Mouse (Mus musculus): ENCODE measurements around the gene Kcnj16. TPM values are rescaled to one million over a fixed set of nuclear protein-coding genes. Genes with fewer than 3 reads are reported as not detected.

The Kcnj16 gene
- polyA plus RNA-seq, 1 experiment = 2.3 TPM

GRCm38 (mm10) chr11:111054854-111055822 is 87.3 kb downstream of the Kcnj16 start:
- Histone ChIP-seq H3K4me1 (ENCODE audit: control insufficient read depth, insufficient read depth, low read length) (peaks cover 27% of the 10 kb centered on the region), H3K27ac (ENCODE audit: insufficient read depth, low read depth, low read length) (no peak overlapping the region), H3K4me3 (ENCODE audit: insufficient read depth, low read length) (no peak overlapping the region)
- TF ChIP-seq POLR2A (IDR thresholded peaks at IDR 0.05; ENCODE audit: borderline replicate concordance, low read depth, low read length) = no peak
- no peak for TF ChIP-seq CTCF (IDR thresholded peaks at IDR 0.05; ENCODE audit: low read depth, low read length)

GRCm38 (mm10) chr11:111056030-111056429 is 88.2 kb downstream of the Kcnj16 start:
- no peak for TF ChIP-seq CTCF (IDR thresholded peaks at IDR 0.05; ENCODE audit: low read depth, low read length)
- no peak for TF ChIP-seq POLR2A (IDR thresholded peaks at IDR 0.05; ENCODE audit: borderline replicate concordance, low read depth, low read length)
- peaks cover 26% of the 10 kb centered on the region for H3K4me1 ChIP-seq (ENCODE audit: control insufficient read depth, insufficient read depth, low read length)
- H3K27ac ChIP-seq (ENCODE audit: insufficient read depth, low read depth, low read length) = no peak overlapping the region

GRCm38 (mm10) chr11:111057435-111057834 is 89.6 kb downstream of the Kcnj16 start:
- Histone ChIP-seq H3K27ac (ENCODE audit: insufficient read depth, low read depth, low read length) (no peak overlapping the region), H3K4me1 (ENCODE audit: control insufficient read depth, insufficient read depth, low read length) (peaks cover 24% of the 10 kb centered on the region), H3K4me3 (ENCODE audit: insufficient read depth, low read length) (no peak overlapping the region)
- TF ChIP-seq POLR2A (IDR thresholded peaks at IDR 0.05; ENCODE audit: borderline replicate concordance, low read depth, low read length) (no peak), CTCF (IDR thresholded peaks at IDR 0.05; ENCODE audit: low read depth, low read length) (no peak)

More at GRCm38 (mm10) chr11:111056030-111056429, 88.2 kb downstream of the Kcnj16 start:
- H3K4me3 ChIP-seq (ENCODE audit: insufficient read depth, low read length) = no peak overlapping the region

GRCm38 (mm10) chr11:111059440-111059839 is 91.6 kb downstream of the Kcnj16 start:
- peaks cover 16% of the 10 kb centered on the region for H3K4me1 ChIP-seq (ENCODE audit: control insufficient read depth, insufficient read depth, low read length)
- TF ChIP-seq POLR2A (IDR thresholded peaks at IDR 0.05; ENCODE audit: borderline replicate concordance, low read depth, low read length) (no peak), CTCF (IDR thresholded peaks at IDR 0.05; ENCODE audit: low read depth, low read length) (no peak)
- no peak overlapping the region for H3K27ac ChIP-seq (ENCODE audit: insufficient read depth, low read depth, low read length)
- no peak overlapping the region for H3K4me3 ChIP-seq (ENCODE audit: insufficient read depth, low read length)

GRCm38 (mm10) chr11:111060216-111060615 is 92.4 kb downstream of the Kcnj16 start:
- no peak overlapping the region for H3K4me3 ChIP-seq (ENCODE audit: insufficient read depth, low read length)
- TF ChIP-seq POLR2A (IDR thresholded peaks at IDR 0.05; ENCODE audit: borderline replicate concordance, low read depth, low read length) (no peak), CTCF (IDR thresholded peaks at IDR 0.05; ENCODE audit: low read depth, low read length) (no peak)
- peaks cover 9% of the 10 kb centered on the region for H3K4me1 ChIP-seq (ENCODE audit: control insufficient read depth, insufficient read depth, low read length)
- H3K27ac ChIP-seq (ENCODE audit: insufficient read depth, low read depth, low read length) = no peak overlapping the region

GRCm38 (mm10) chr11:111064751-111065527 is 97.1 kb downstream of the Kcnj16 start:
- Histone ChIP-seq H3K4me1 (ENCODE audit: control insufficient read depth, insufficient read depth, low read length) (peaks cover 10% of the 10 kb centered on the region), H3K4me3 (ENCODE audit: insufficient read depth, low read length) (peak overlapping the region; percentile 68), H3K27ac (ENCODE audit: insufficient read depth, low read depth, low read length) (peak overlapping the region; percentile 72)
- TF ChIP-seq POLR2A (IDR thresholded peaks at IDR 0.05; ENCODE audit: borderline replicate concordance, low read depth, low read length) = no peak
- no peak for TF ChIP-seq CTCF (IDR thresholded peaks at IDR 0.05; ENCODE audit: low read depth, low read length)

- peaks cover 16% of the 10 kb centered on the region for H3K4me1 ChIP-seq (ENCODE audit: control insufficient read depth, insufficient read depth, low read length)
- peak within 1 kb of the TSS; percentile 68 for H3K4me3 ChIP-seq (ENCODE audit: insufficient read depth, low read length)
- no peak for TF ChIP-seq CTCF (IDR thresholded peaks at IDR 0.05; ENCODE audit: low read depth, low read length)
- no peak for TF ChIP-seq POLR2A (IDR thresholded peaks at IDR 0.05; ENCODE audit: borderline replicate concordance, low read depth, low read length)
- H3K27ac ChIP-seq (ENCODE audit: insufficient read depth, low read depth, low read length) = peak within 1 kb of the TSS; percentile 80
These were observed 97.9 kb downstream of the Kcnj16 start, which contains the start of gene Kcnj2 for GRCm38 (mm10) chr11:111065635-111066298. Kcnj2 (plus strand) TSS chr11:111066164.

GRCm38 (mm10) chr11:111066299-111066691 is 98.5 kb downstream of the Kcnj16 start:
- TF ChIP-seq POLR2A (IDR thresholded peaks at IDR 0.05; ENCODE audit: borderline replicate concordance, low read depth, low read length) (no peak), CTCF (IDR thresholded peaks at IDR 0.05; ENCODE audit: low read depth, low read length) (no peak)
- Histone ChIP-seq H3K4me3 (ENCODE audit: insufficient read depth, low read length) (peak overlapping the region; percentile 68), H3K27ac (ENCODE audit: insufficient read depth, low read depth, low read length) (peak overlapping the region; percentile 80)

GRCm38 (mm10) chr11:111067787-111068186 is 100.0 kb downstream of the Kcnj16 start:
- Histone ChIP-seq H3K27ac (ENCODE audit: insufficient read depth, low read depth, low read length) (no peak overlapping the region), H3K4me3 (ENCODE audit: insufficient read depth, low read length) (peak overlapping the region; percentile 68), H3K4me1 (ENCODE audit: control insufficient read depth, insufficient read depth, low read length) (peaks cover 21% of the 10 kb centered on the region)
- TF ChIP-seq CTCF (IDR thresholded peaks at IDR 0.05; ENCODE audit: low read depth, low read length) (no peak), POLR2A (IDR thresholded peaks at IDR 0.05; ENCODE audit: borderline replicate concordance, low read depth, low read length) (no peak)

More at GRCm38 (mm10) chr11:111066299-111066691, 98.5 kb downstream of the Kcnj16 start:
- peaks cover 17% of the 10 kb centered on the region for H3K4me1 ChIP-seq (ENCODE audit: control insufficient read depth, insufficient read depth, low read length)
